Mouse (Mus musculus) T-helper 17 cell (primary cell): ENCODE measurements around the gene Gas2l3.

ENCODE experiments used
- in situ Hi-C, 2 experiments: fragments of 300-600 bp; cut with MboI, MseI; formaldehyde crosslinking; loops; 1 replicate in 1 of 2; 2 replicates in 1 of 2; pipeline ENCODE4 v1.15.1; 2025; ENCODE audit warnings: high pct_unique_total_duplicates in 2 of 2

Gas2l3 gene

DNA sequence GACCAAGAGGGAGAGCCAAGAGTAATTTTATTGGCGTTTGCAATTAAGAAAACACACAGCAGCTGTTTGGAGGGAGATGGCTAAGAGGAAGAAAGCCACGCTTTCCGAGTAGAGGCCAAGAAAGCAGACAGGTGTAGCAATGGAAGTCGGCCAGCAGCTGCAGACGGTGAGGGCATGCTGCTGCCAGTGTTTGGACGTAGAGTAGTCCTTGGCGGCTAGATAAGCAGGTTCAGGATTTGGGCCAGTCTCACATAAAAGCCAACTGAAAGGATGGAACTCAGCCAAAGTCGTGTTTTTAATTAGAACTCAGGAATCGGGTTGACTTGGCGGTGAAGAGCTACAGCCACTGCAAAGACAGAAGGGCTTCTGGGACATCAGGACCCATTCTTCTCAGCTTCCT lies 6.6 kb upstream of the Gas2l3 start:
- in situ Hi-C loops, result loop anchor here in 1 of 2 experiments (25.0 kb wide), 1 partner anchor 387 kb away; no protein-coding TSS in a partner anchor

DNA sequence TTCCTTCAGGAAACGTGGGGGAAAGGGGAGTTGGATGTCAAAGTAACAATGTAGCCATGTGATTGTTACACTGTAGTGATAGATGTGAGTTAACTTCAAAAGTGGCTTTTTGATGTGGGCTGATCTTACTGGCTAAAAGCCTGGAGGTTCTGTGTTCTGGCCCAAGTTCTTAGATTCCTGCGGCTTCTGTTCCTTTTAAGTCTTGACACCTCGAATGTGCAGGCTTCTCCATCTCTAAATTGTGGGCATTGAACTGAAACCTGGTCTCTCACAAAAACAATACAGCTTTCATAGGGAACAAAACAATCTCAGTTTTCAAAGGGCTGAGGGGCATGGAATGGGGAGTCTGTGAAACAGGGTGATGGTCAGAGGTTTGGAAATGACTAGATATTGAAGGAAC lies 614 bp upstream of the Gas2l3 start:
- in situ Hi-C loops, result loop anchor here in 1 of 2 experiments (10.0 kb wide), 1 partner anchor 860 kb away; no protein-coding TSS in a partner anchor

DNA sequence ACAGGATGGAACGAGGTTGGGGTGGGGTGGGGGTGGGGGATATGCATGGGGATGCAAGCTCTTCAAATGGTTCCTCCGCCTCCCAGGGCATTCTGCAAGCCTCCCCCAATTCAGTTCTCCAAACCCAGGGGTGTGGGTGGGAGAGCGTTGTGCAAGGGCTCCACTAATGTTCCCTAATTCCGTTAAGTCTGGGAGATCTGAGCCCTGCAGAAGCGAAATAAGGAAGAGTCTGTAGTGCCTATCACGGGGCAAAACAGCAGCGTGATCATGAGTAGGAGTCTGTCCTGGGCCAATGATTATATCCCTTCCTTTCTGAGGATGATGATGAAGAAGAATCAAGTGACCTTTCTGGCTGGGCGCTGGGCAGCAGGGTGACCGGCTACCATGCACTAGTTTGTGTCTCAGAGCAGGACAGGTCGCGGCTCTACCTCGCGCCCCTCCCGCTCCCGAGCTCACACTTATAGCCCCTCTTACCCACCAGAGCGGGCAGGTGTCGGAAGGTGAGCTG lies 598 bp downstream of the Gas2l3 start:
- in situ Hi-C loops, result loop anchor here in 1 of 2 experiments (10.0 kb wide), 1 partner anchor 858 kb away; no protein-coding TSS in a partner anchor

DNA sequence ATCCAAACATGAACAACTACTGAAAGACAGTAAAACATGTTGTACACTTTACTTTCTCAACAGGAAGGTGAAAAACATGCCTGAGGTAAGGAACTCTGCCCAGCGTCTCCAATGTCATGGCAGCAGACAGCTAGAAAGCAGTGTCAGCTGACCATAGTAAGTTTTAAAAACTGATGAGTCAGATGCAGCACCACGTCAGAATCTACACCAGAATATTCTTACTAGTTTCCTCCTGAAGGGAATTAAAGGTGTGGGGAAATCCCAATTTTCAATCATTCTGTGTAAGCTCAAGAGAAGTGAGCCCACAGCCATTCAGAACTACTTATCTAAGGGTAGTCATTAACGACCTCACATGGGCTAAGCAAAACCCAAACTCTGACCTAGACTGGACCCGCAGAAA lies 1.1 kb downstream of the Gas2l3 start:
- in situ Hi-C loops, result loop anchor here in 1 of 2 experiments (10.0 kb wide), 1 partner anchor 858 kb away; no protein-coding TSS in a partner anchor

DNA sequence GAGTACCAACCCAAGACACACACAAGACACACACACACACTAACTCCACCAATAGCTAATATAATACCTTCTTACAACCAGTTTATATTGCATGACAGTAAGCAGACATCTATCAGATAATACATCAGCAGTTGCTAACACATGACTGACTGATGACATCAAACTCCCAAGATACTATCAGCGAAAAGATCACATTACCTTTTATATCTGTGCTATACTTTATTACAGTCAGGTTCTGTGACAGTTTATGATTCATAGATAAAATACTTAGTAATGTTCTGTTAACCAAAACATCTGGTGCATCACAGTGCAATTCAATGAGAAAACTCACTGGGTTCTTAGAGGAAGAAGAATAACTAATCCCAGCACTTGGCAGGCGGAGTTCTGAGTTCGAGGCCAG lies 1.8 kb downstream of the Gas2l3 start:
- in situ Hi-C loops, result loop anchor here in 1 of 2 experiments (10.0 kb wide), 1 partner anchor 857 kb away; no protein-coding TSS in a partner anchor

DNA sequence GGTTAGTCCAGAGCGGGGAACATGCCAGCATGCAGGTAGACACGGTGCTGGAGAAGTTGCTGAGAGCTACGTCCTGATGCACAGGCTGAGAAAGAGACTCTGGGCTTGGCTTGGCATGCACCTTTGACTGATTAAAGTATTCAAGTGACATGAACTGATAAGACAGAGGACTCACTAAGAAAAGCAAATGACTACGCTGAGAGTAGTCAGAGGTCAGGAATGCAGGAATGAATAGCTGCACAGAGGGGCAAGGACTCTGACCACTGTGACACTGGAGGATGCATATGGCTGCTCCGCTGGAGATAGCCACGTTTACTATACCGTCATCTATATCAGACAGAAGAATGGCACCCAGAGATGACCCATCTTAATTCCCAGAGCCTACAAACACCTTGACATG lies 4.4 kb downstream of the Gas2l3 start:
- in situ Hi-C loops, result no loop called here

DNA sequence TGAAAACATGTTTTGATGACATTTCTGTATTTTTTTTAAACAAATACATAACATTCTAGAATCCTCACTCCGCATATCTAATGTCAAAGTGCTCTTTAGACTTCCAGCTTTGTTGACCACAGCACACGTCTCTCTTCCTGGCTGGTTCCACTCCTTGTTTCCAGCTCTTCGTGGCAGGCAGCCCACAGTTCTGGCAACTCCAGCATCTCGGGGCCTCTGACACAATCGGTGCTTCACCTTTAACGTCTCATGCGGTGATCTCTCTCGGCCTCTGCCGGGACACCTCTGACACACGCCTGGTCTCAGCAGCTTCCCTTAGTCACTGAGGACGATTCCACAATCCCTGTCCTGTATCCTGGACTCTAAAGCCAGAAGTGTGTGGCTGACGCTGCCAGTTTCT lies 5.8 kb downstream of the Gas2l3 start:
- in situ Hi-C loops, result no loop called here

DNA sequence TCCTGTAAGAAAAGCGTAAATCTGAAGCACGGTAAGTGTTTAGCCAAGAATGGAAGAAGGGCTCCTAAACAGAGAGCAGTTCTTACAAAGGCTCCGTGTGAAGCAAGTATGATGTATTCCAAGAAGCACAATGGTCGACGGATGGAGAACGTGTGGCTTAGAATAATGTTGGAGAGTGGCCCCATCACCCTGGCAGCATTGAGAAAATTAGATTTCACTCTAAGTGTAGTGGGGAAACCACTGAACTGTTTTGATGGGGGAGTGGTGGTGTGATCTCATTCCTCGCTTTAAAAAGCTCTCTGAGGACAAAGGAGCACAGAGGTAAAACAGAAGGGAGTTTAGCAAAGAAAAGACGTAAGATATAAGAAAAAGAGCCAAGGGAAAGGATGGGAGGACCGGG lies 6.3 kb downstream of the Gas2l3 start:
- in situ Hi-C loops, result no loop called here

DNA sequence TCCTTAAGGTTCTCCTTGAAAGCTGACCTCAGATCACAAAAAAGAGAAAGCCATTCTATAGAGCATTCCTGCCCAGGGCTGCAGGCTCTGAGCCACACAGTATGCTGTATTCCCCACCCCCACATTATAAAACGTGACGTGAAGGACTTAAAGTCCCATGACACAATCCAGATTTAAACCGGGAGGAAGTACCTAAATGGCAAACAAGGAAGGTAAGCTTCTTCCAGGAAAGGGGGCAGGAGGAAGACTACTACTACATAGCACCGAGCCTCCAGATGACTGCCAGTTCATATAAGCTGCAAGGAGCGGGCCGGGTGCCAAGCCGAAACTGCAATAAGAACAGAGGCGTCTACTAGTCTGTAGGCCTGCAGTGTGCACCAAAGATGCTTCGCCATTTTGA lies 7.8 kb downstream of the Gas2l3 start:
- in situ Hi-C loops, result no loop called here

DNA sequence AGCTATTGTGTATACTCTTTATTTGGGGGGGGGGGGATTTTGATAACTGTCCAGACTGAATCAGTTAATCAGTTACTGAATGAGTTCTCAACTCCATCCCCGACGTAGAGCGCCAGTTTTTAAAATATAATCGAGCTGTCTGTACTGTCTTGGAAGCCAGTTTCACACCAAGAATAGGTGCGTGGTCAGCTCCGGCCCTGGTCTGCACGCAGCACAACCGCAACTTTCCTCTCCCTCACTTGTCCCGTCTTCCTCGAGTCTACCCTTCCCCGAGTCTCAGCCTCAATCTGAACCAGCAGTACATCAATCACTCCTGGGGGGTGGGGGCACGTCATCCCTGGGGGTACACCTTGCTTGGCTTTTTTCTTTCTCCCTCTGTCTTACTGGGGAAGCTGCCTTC lies 8.4 kb downstream of the Gas2l3 start:
- in situ Hi-C loops, result no loop called here

DNA sequence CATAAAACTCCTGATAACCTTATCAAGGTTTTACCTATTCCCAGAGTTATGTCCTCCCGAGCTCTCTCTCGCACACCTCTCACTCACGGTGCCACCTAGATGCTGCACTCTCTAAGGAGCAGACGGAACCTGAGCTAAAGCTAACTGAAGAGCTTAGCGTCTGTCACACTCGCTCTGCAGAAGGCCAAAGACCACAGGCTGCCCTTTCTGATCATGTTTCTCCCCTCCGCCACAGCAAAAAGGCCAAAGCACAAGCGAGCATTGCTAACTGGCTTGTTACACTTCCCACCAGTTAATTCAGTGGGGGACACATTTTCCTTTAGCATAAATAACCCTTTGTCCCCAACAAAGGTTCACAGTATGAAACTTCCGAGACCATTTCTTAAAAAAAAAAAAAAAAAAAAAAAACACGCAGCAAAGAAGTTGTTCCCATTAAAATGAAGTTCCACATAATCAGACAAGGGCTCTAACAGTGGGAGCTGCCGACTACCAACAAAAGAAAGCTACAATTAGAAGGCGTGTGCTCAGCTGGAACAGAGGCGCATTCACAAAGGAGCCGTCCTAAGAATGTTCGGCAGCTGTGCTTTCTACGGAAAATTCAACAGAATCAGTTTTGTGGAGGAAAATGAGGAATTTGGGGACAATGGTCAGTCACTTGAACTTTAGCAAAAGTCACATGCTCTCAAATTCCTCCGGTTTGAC lies 9.1 kb downstream of the Gas2l3 start:
- in situ Hi-C loops, result no loop called here

DNA sequence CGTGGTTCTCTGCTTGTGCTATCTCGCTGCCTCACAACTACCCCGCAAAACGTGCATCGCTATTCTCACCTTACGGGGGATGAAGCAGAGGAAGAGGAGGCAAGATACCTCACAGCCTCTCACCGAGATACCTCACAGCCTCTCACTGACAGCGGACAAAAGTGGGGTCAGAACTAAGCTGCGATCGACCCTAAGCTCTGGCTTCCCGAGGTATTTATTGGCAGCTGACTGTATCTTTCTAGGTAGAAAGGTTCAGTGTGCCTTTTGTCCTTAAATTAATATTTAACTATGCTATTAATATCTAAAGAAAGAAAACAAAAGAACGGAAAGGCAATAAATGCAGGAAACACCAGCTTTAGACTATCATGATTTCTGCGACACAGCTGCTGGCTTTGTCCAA lies 11.0 kb downstream of the Gas2l3 start:
- in situ Hi-C loops, result no loop called here

DNA sequence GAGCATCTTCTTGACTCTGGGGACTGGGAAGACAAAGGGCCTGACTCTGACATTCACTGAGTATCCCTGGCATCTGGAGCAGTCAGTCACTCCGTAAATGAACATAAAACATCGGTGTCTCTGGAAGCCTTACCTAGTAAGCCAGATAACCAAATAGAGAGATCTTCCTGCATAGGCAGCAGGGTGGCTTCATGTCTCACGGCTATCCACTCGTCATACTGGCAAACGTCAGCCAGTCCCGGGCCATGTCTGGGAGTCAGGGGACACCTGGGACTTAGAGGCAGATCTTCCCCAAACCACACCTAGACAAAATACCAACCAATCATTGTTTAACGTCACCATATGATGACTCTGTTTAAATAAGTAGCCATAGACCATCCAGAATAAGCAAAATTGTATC lies 13.0 kb downstream of the Gas2l3 start:
- in situ Hi-C loops, result no loop called here

DNA sequence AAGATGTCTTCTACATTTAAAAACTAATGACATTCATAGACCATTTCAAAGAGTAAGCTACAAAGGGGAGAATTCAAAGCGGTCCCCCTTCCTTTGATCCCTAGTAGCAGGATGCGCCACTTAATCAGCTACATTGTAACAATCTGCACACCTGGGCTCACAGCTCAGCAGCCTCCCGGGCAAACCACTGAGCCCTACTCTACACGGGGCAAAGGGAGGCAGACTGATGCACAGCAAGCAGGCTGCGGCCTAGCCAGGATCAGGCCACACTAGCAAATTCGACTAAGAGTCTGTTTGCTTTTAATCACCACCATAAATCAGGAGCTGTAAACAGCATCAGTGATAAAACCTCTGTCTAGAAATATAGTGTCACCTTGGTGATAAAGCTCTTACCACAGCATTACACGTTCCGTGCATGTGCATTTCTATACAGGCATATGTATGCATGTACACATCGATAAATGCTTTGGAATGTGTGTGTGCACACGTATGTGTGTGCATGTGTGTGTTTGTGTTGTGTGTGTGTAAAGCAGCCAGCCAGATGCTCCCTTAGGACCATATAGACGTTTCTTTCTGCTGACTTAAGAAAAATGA lies 18.9 kb downstream of the Gas2l3 start:
- in situ Hi-C loops, result no loop called here

DNA sequence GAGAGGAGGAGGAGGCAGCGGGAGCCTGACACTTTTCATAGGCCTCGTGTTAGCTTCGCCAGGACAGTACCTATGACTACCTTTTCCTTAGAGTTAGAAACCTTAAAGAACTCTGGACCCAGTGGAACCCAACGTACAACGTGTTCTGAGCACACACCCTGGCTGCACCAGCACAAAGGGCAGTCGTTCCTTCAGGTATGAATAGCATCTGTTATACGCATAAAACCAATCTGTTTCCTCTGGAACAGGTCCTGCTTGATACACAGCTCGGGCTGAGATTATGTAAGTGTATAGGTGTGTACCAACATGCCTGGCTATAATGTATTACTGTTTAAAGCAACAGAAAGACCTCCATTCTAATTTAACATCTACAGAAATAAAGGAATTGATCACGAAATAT lies 19.6 kb downstream of the Gas2l3 start:
- in situ Hi-C loops, result no loop called here

DNA sequence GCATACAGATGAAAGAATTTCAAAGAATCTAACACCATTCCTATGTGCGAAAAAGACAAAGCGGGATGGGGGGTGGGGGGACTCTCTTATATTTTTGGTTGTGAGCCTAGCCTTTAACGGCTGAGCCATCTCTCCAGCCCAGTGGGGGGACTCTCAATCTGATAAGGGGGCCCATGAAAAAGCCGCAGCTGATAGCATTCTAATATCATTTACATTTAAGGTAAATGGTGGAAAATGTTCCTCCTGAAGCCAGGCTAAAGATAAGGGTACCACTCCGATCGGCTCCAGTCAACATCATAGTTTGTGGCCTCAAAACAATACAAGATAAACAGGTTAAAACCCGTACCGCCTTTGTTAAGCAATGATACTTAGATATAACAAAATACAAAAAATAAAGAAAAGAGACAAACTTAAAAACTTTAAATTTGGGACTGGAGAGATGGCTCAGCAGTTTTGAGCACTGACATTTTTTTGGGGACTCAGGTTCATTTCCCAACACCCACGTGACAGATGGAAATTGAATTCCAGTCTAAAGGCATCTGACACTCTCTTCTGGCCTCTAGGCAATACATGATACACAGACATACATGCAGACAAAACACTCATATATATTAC lies 20.5 kb downstream of the Gas2l3 start:
- in situ Hi-C loops, result no loop called here

DNA sequence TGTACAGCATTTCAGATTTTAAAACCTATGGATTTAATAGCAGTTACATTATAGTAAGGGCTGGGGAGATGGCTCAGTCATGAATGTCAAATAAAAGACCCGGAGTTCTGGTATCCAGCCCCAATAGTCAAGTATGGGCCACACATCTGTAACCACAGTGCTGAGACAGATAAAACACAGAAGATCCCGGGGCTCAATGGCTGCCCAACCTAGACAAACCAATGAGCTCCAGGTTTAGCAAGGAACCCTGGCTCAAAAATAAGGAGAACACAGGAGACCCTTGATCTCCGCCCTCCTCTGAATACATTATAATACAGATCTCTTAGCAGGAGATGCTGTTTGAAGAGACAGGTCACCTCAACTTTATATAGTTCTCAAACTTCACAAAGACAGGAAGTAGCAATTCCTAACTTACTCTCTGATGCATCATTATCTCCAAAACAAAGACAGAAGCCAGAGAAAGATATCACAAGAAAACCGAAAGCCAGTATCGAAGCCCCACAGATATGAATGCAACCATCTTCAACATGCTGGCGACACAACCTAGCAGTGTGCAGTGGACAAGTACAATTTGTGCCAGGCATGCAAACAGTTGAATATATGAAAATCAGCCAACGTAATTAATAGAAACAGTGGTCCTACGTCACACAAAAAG lies 21.1 kb downstream of the Gas2l3 start:
- in situ Hi-C loops, result no loop called here

DNA sequence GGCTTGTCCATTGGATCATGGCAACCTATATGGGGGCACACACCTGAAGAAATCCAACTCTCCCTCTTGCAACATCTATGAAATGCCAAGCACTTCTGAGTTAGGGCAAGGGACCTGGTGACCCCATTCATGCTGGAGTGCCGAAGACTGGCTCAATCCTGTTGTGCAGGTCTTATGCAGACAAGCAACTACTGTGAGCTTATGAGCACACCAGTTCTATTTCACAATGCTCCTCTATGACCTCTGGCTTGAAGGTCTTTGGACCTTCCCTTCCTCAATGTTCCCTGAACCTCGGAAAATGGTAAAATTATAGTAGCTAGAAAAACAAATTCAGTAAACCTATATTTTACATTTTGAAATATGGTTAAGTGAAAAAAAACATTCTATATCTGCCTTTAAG lies 25.8 kb downstream of the Gas2l3 start:
- in situ Hi-C loops, result no loop called here

DNA sequence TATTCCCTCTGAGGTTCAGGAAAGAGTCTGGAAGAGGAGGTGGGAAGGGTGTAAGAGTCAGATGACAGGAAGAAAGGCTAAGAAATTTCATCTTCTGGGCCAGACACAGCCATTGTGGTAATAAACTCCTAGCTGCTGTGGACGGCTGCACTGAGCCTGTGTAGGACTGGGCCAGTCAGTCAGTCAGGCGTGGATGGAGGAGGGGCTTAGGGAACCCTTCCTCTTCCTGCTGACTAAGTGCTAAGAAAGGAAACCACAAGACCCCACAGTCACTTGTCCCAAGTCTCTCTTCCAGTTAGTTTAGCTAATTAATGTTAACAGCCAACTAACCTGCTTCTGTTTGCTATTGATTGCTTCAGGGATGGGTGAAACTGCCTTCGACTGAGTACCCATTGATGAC lies 28.3 kb downstream of the Gas2l3 start:
- in situ Hi-C loops, result no loop called here

DNA sequence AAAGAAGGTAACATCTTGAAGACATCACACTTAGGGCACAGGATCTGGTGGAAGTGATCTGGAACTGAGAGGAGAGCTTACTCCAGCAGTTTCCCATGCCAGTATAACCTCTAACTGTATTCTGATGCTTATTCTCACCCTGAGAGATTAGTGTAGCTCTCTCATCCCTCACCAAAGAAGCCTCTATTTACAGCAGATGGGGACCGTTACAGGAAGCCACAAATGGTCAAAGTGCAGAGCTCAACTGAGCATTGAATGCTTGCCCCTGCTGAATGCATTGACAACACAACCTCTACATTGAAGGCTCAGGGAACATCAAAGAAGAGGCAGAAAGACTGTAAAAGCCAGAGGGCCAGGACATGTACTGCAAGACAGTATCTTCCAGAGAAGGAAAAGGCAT lies 36.2 kb downstream of the Gas2l3 start:
- in situ Hi-C loops, result no loop called here

DNA sequence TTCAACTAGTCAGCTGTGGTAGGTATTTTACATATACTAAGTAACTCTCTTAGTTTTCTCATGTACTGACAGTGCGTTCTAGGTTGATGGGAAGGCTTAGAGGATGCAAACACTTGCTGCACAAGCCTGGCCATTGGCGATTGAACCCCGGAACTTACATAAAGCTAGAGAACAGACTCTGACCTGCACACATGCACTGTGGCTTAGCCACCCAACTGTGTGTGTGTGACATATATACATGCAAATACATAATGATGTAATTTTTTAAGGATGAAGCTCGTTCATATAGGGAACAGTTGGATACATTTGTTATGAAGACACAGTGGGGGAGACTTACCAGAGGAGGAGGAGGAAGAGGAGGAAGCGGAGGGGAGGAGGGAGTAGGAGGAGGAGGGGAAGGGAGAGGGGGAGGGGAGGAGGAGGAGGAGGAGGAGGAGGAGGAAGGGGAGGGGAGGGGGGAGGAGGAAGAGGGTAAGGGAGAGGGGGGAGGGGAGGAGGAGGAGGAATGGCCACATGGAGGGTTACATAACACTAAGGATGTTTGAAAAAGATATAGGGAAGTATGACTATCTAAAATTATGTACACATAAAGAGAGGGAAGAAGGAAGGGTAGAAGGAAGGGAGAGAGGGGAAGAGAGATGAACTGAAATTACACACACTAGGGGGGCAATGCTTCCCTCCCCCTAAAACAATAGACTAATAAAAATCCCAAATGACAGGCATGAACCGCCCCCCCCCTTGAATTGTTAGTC lies 36.9 kb downstream of the Gas2l3 start:
- in situ Hi-C loops, result no loop called here
